Mouse (Mus musculus) thymus, adult 2 months (tissue): ENCODE results near the gene Tenm2. TPM values are rescaled to one million over a fixed set of nuclear protein-coding genes. Genes with fewer than 3 reads are reported as not detected.

Experiments
- DNase-seq: peaks from one replicate; pipeline ENCODE4 v3.0.0; 2021
- H3K27ac ChIP-seq: fragments of 200-500 bp; 2 replicates; pipeline ENCODE4 v1.5.1; 2012; ENCODE audit warnings: low read length, control low read depth; ENCODE audit not compliant: control insufficient read depth, insufficient read depth
- H3K27me3 ChIP-seq: fragments of 200-500 bp; 2 replicates; pipeline ENCODE4 v1.6.1; 2012; ENCODE audit warnings: mild to moderate bottlenecking, low read length, moderate library complexity, mixed read lengths; ENCODE audit not compliant: control insufficient read depth, insufficient read depth
- H3K36me3 ChIP-seq: fragments of 200-500 bp; 2 replicates; pipeline ENCODE4 v1.6.1; 2012; ENCODE audit warnings: mild to moderate bottlenecking, low read length, moderate library complexity; ENCODE audit not compliant: control insufficient read depth, insufficient read depth
- H3K4me1 ChIP-seq: fragments of 200-500 bp; replicated peaks from 2 replicates; pipeline ENCODE4 v1.6.1; 2012; ENCODE audit warnings: low read length; ENCODE audit not compliant: control insufficient read depth, insufficient read depth
- H3K4me3 ChIP-seq: fragments of 200-500 bp; 2 replicates; pipeline ENCODE4 v1.5.1; 2012; ENCODE audit warnings: mild to moderate bottlenecking, low read length, control low read depth, moderate library complexity; ENCODE audit not compliant: control insufficient read depth, insufficient read depth
- CTCF ChIP-seq: fragments of 200-500 bp; IDR thresholded peaks from 2 replicates; pipeline ENCODE4 v1.5.1; 2012; ENCODE audit warnings: mild to moderate bottlenecking, control low read depth, low read length, moderate library complexity, borderline replicate concordance; ENCODE audit not compliant: control insufficient read depth, poor library complexity, insufficient read depth; ENCODE audit errors: extremely low read depth
- POLR2A ChIP-seq: fragments of 200-500 bp; IDR thresholded peaks from 2 replicates; pipeline ENCODE4 v1.6.1; 2012; ENCODE audit warnings: mild to moderate bottlenecking, low read length, control low read depth, moderate library complexity; ENCODE audit not compliant: control insufficient read depth, poor library complexity, insufficient read depth; ENCODE audit errors: extremely low read depth
- whole genome bisulfite sequencing: fragments of 180-500 bp; shearing (Covaris S2); methylation state at CpG from one replicate; pipeline ENCODE4 v1.1.7; 2018; 5-methylcytosine and 5-hydroxymethylcytosine counted together
- polyA plus RNA-seq: library from polyadenylated mRNA; depleted of rRNA; stranded (reverse); fragments of >200 nt; gene quantifications from 2 replicates; pipeline ENCODE4 v1.2.3, GENCODE M21; 2012

Tenm2 gene
- polyA plus RNA-seq, 1 experiment, result 0.70 TPM

- Histone ChIP-seq H3K27me3 (no peaks in the 10 kb centered on the region), H3K36me3 (no peaks in the 10 kb centered on the region), H3K4me1 (no peaks in the 10 kb centered on the region), H3K4me3 (no peak overlapping the region), H3K27ac (no peak overlapping the region)
- no peak for DNase-seq
- 74% methylated on average over 6 of the region's 6 CpGs for WGBS
- no peak for TF ChIP-seq POLR2A
Measured at GRCm38 (mm10) chr11:36204381-36204780, 1031.4 kb downstream of the Tenm2 start.

GRCm38 (mm10) chr11:36203896-36204295 lies 1031.9 kb downstream of the Tenm2 start:
- TF ChIP-seq POLR2A (no peak), CTCF (no peak)
- Histone ChIP-seq H3K27me3 (no peaks in the 10 kb centered on the region), H3K27ac (no peak overlapping the region), H3K4me3 (no peak overlapping the region), H3K4me1 (no peaks in the 10 kb centered on the region), H3K36me3 (no peaks in the 10 kb centered on the region)
- WGBS, result 88% methylated on average over 1 of the region's 1 CpGs
- no peak for DNase-seq

GRCm38 (mm10) chr11:36194348-36194747 lies 1041.4 kb downstream of the Tenm2 start:
- no peaks in the 10 kb centered on the region for H3K27me3 ChIP-seq
- TF ChIP-seq CTCF, result no peak
- no peak for TF ChIP-seq POLR2A
- WGBS, result 91% methylated on average over 2 of the region's 2 CpGs
- H3K27ac ChIP-seq, result no peak overlapping the region
- H3K36me3 ChIP-seq, result no peaks in the 10 kb centered on the region
- DNase-seq, result no peak
- no peak overlapping the region for H3K4me3 ChIP-seq
- H3K4me1 ChIP-seq, result no peaks in the 10 kb centered on the region

- H3K27ac ChIP-seq, result no peak overlapping the region
- no peak for DNase-seq
- no peak overlapping the region for H3K4me3 ChIP-seq
- H3K4me1 ChIP-seq, result no peaks in the 10 kb centered on the region
- no peaks in the 10 kb centered on the region for H3K27me3 ChIP-seq
- no peaks in the 10 kb centered on the region for H3K36me3 ChIP-seq
- 85% methylated on average over 7 of the region's 7 CpGs for WGBS
- no peak for TF ChIP-seq POLR2A
- no peak for TF ChIP-seq CTCF
Measured at GRCm38 (mm10) chr11:36176106-36176505, 1059.7 kb downstream of the Tenm2 start.

- Histone ChIP-seq H3K4me1 (no peaks in the 10 kb centered on the region), H3K27ac (no peak overlapping the region), H3K27me3 (no peaks in the 10 kb centered on the region), H3K36me3 (no peaks in the 10 kb centered on the region), H3K4me3 (no peak overlapping the region)
- no peak for TF ChIP-seq CTCF
- no peak for TF ChIP-seq POLR2A
- DNase-seq, result no peak
- 77% methylated on average over 11 of the region's 11 CpGs for WGBS
Measured at GRCm38 (mm10) chr11:36173076-36173690, 1062.6 kb downstream of the Tenm2 start.

GRCm38 (mm10) chr11:36172520-36172919 lies 1063.2 kb downstream of the Tenm2 start:
- H3K4me1 ChIP-seq, result no peaks in the 10 kb centered on the region
- DNase-seq, result no peak
- TF ChIP-seq CTCF, result no peak
- no peak for TF ChIP-seq POLR2A
- WGBS, result 68% methylated on average over 6 of the region's 6 CpGs
- no peak overlapping the region for H3K4me3 ChIP-seq
- H3K36me3 ChIP-seq, result no peaks in the 10 kb centered on the region
- H3K27ac ChIP-seq, result no peak overlapping the region
- H3K27me3 ChIP-seq, result no peaks in the 10 kb centered on the region

- Histone ChIP-seq H3K27me3 (no peaks in the 10 kb centered on the region), H3K4me1 (no peaks in the 10 kb centered on the region), H3K36me3 (no peaks in the 10 kb centered on the region), H3K4me3 (no peak overlapping the region), H3K27ac (no peak overlapping the region)
- TF ChIP-seq POLR2A (no peak), CTCF (no peak)
- WGBS, result 93% methylated on average over 7 of the region's 7 CpGs
- DNase-seq, result no peak
Measured at GRCm38 (mm10) chr11:36171991-36172390, 1063.8 kb downstream of the Tenm2 start.
